Mouse (Mus musculus) lung, adult 10 weeks (tissue): ENCODE measurements around the gene Kpna3. TPM values are rescaled to one million over a fixed set of nuclear protein-coding genes. Genes with fewer than 3 reads are reported as not detected.

Source experiments
- polyA plus RNA-seq: library from polyadenylated mRNA; stranded (reverse); fragments of 350-450 nt; fragmentation: Illumina TruSeq; extraction: RNeasy Lipid Tissue Mini Kit (QIAGEN cat#74804); gene quantifications from one replicate; pipeline ENCODE4 v1.2.3, GENCODE M21; 2014; ENCODE audit warnings: low read depth, low replicate concordance; ENCODE audit not compliant: insufficient read depth

Gene Kpna3
- polyA plus RNA-seq, result 11.0 TPM

DNA sequence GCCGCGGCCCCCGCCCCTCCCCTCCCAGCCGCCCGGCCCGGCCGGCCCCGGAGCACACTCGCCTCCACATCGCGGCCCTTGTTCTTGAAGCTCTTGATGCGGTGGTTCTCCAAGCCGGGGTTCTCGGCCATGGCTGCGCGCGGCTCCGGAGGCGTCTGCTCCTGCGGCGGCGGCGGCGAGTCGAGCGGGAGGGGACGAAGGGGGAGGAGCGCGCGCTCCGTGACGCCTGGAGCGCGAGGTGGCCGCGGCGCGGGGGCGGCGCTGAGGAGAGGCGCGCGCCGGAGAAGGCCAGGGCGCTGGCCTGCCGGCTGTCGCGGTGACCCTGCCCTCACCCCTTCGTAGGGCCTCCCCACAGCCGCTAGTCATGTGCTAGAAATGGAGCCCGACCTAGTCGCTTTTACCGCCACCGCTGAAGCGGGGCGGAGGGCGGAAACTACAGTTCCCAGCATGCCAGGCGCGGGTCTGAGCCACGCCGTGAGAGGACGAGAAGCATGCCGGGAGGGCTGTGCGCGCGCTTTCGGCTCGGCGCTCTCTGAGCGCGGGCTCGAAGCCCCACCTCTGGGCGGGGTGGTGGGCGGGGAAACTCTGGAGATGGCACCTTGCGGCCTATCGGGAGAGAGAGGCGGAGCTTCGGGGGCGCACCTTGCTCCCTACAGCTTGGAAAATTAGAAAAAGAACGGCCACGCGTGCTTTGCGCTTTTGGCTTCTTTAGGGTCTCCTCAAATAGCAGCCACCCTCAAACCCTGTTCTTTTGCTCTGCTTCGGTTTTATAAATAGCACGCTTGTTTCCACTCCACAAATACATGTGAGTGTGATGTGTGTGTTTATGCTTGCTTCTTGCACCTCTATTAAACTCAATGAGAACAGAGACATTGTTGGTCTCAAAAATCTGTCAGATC is at the start of gene Kpna3:
Gene Kpna3, minus strand, starts transcription at position 214 of the 899 bp plus-strand sequence.

DNA sequence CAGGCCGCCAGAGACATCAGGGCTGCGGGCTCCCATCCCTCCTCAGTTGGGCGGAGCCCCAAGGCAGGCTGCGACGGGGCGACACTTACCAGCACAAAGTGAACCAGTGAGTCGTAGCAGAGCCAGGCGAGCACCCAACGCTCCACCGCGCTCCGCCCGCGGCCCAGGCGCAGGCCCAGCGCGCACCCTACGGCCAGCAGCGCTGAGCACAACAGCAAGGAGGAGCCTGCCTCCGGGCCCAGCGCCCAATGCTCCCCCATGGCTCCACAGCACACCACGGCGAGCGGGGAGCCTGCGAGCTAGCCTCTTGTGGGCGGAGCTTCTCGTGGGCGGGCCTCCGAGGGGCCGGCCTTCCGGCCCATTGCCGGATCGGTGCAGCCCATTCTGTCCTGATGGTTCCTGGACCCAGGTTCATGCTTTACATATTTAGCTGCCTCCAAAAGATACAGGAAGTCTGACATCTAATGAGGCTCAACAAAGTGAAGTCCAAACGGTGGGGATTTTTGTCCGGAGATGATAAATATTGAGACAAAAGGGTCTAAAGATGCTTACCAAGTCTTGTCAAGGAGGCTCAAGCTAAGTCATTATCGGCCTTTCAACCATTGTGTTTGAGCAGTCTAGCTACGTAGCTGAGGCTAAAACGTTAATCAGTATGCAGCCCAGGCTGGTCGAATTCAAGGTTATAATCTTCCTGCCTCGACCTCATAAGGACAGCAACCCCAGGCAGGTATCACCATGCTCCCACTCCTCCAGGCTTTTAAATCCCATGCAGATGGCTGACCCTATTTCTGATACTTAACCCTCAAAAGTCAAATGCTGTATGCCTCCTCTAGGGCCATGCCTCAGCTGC is 79.3 kb downstream of the Kpna3 start, which contains the start of gene Ebpl:
Gene Ebpl, minus strand, starts transcription at position 309 of the 850 bp plus-strand sequence.

Other genes with a start within 250 kb of the Kpna3 start
- gene Sgcg, start 181.4 kb downstream of the Kpna3 start, polyA plus RNA-seq, result 4.8 TPM
- 8.6 TPM for gene Arl11, start 130.1 kb downstream of the Kpna3 start, polyA plus RNA-seq
- gene Ebpl, start 79.4 kb downstream of the Kpna3 start, polyA plus RNA-seq, result 3.0 TPM
- 24.1 TPM for gene Spryd7, start 117.0 kb upstream of the Kpna3 start, polyA plus RNA-seq
- 7.8 TPM for gene Trim13, start 158.4 kb upstream of the Kpna3 start, polyA plus RNA-seq
- gene Kcnrg, start 167.6 kb upstream of the Kpna3 start, polyA plus RNA-seq, result 5.0 TPM